Mouse (Mus musculus) MEL (cell line): ENCODE measurements around the gene Frmd4a.

Experiments
- CTCF ChIP-seq, 3 experiments: IDR thresholded peaks in 2 of 3; conservative IDR thresholded peaks in 1 of 3; 2 replicates each; pipeline ENCODE4 v1.5.1; 2011 to 2012; ENCODE audit warnings: low read length in 3 of 3, low read depth in 2 of 3, mild to moderate bottlenecking in 2 of 3, improper control_type of control experiment in 1 of 3, inconsistent platforms in 1 of 3, mixed read lengths in 1 of 3, moderate library complexity in 1 of 3; ENCODE audit not compliant: control insufficient read depth in 1 of 3, insufficient read depth in 1 of 3, poor library complexity in 1 of 3, severe bottlenecking in 1 of 3
- E2F4 ChIP-seq: IDR thresholded peaks from 2 replicates; pipeline ENCODE4 v1.6.1; 2011; ENCODE audit warnings: low read depth, low read length, improper control_type of control experiment, borderline replicate concordance
- HCFC1 ChIP-seq: IDR thresholded peaks from 2 replicates; pipeline ENCODE4 v1.6.1; 2012; ENCODE audit warnings: low read depth, mild to moderate bottlenecking, inconsistent platforms, low read length, improper control_type of control experiment, moderate library complexity
- MAFK ChIP-seq: IDR thresholded peaks from 2 replicates; pipeline ENCODE4 v1.6.1; 2011; ENCODE audit warnings: low read depth, mild to moderate bottlenecking, low read length, improper control_type of control experiment, borderline replicate concordance
- MAX ChIP-seq: IDR thresholded peaks from 2 replicates; pipeline ENCODE4 v1.6.1; 2011; ENCODE audit warnings: low read length, improper control_type of control experiment
- MYC ChIP-seq: IDR thresholded peaks from 2 replicates; pipeline ENCODE4 v1.6.1; 2011; ENCODE audit warnings: low read depth, mild to moderate bottlenecking, low read length, improper control_type of control experiment, moderate library complexity
- NRF1 ChIP-seq: IDR thresholded peaks from 2 replicates; pipeline ENCODE4 v1.6.1; 2014; ENCODE audit warnings: low read depth, mild to moderate bottlenecking, inconsistent platforms, low read length, improper control_type of control experiment, moderate library complexity; ENCODE audit not compliant: poor library complexity, insufficient read depth, severe bottlenecking
- POLR2A ChIP-seq, 2 experiments: IDR thresholded peaks; 2 replicates each; pipeline ENCODE4 v1.6.1; 2011 to 2012; ENCODE audit warnings: low read length in 2 of 2, mild to moderate bottlenecking in 2 of 2, control low read depth in 1 of 2, improper control_type of control experiment in 1 of 2, low read depth in 1 of 2, moderate library complexity in 1 of 2; ENCODE audit not compliant: control insufficient read depth in 1 of 2, insufficient read depth in 1 of 2, poor library complexity in 1 of 2
- RAD21 ChIP-seq: IDR thresholded peaks from 2 replicates; pipeline ENCODE4 v1.6.1; 2011; ENCODE audit warnings: mild to moderate bottlenecking, low read depth, low read length, improper control_type of control experiment
- USF1 ChIP-seq: IDR thresholded peaks from 2 replicates; pipeline ENCODE4 v1.6.1; 2014; ENCODE audit warnings: low read depth, mild to moderate bottlenecking, inconsistent platforms, low read length, improper control_type of control experiment, moderate library complexity
- USF2 ChIP-seq, 2 experiments: IDR thresholded peaks; 2 replicates each; pipeline ENCODE4 v1.6.1; 2011 to 2012; ENCODE audit warnings: improper control_type of control experiment in 2 of 2, low read length in 2 of 2, borderline replicate concordance in 1 of 2, inconsistent platforms in 1 of 2, low read depth in 1 of 2, mild to moderate bottlenecking in 1 of 2; ENCODE audit not compliant: insufficient read depth in 1 of 2
- ZKSCAN1 ChIP-seq: IDR thresholded peaks from 2 replicates; pipeline ENCODE4 v1.6.1; 2012; ENCODE audit warnings: low read depth, mild to moderate bottlenecking, inconsistent platforms, low read length, improper control_type of control experiment, moderate library complexity

- no peak for TF ChIP-seq RAD21
- no peak for TF ChIP-seq MYC
- TF ChIP-seq MAFK, result no peak
- TF ChIP-seq E2F4, result no peak
- no peak for TF ChIP-seq HCFC1
- no peak for TF ChIP-seq CTCF (IDR thresholded peaks at IDR 0.05 in 2 of 3, conservative IDR thresholded peaks at IDR 0.05 in 1 of 3; ENCODE audit: control insufficient read depth in 1 of 3, insufficient read depth in 1 of 3, low read depth in 2 of 3, low read length in 3 of 3, poor library complexity in 1 of 3, severe bottlenecking in 1 of 3)
- TF ChIP-seq MAX, result no peak
- TF ChIP-seq POLR2A (IDR thresholded peaks at IDR 0.05; ENCODE audit: control insufficient read depth in 1 of 2, insufficient read depth in 1 of 2, low read depth in 1 of 2, low read length in 2 of 2, poor library complexity in 1 of 2), result no peak
- TF ChIP-seq ZKSCAN1, result no peak
- no peak for TF ChIP-seq USF2 (IDR thresholded peaks at IDR 0.05; ENCODE audit: borderline replicate concordance in 1 of 2, insufficient read depth in 1 of 2, low read depth in 1 of 2, low read length in 2 of 2)
- TF ChIP-seq NRF1, result no peak
- TF ChIP-seq USF1, result no peak
Measured at GRCm38 (mm10) chr2:4409810-4410433, 392.4 kb downstream of the Frmd4a start.
